Mouse (Mus musculus) liver, adult 2 months (tissue): ENCODE data around the gene Syt8.

Experiments
- CTCF ChIP-seq: fragments of 200-500 bp; IDR thresholded peaks from 2 replicates; pipeline ENCODE4 v1.5.1; 2011; ENCODE audit warnings: low read depth, low read length, control low read depth
- POLR2A ChIP-seq: fragments of 200-500 bp; IDR thresholded peaks from 2 replicates; pipeline ENCODE4 v1.6.1; 2011; ENCODE audit warnings: low read length, control low read depth; ENCODE audit not compliant: insufficient read depth; ENCODE audit errors: extremely low read depth

DNA sequence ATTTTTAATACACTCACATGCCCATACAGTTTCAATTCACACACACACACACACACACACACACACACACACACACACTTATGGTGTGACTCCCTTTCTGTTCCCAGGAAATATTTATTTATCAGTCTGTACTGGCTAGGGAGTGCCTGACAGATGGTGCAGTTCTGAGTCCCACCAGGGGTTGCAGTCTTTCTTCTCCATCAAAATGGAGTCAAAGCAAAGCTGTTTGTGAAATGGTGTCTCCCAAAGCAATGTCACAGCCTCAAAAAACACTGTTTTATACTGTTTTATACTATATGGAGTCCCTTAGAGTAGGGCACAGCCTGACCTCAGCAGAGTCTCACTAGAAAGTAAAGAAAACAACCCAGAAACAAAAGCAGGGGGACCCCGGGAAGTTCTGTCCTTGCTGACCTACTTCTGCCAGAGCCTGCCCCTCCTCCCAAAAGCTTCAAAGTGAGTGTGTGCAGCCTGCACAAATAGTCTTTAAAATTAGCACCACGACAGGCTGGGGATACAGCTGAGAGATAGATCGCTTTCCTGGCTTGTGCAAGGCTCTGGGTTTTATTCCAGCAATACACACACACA is 22.7 kb downstream of the Syt8 start:
- no peak for TF ChIP-seq POLR2A
- TF ChIP-seq CTCF, result no peak
